Mouse (Mus musculus) MEL (cell line): ENCODE data around the gene Uggt2.

Source experiments
- BHLHE40 ChIP-seq: IDR thresholded peaks from 2 replicates; pipeline ENCODE4 v1.6.1; 2012; ENCODE audit warnings: low read depth, mild to moderate bottlenecking, inconsistent platforms, low read length, improper control_type of control experiment, borderline replicate concordance
- CHD2 ChIP-seq: IDR thresholded peaks from 2 replicates; pipeline ENCODE4 v1.6.1; 2011; ENCODE audit warnings: low read length, improper control_type of control experiment
- CTCF ChIP-seq, 3 experiments: IDR thresholded peaks in 2 of 3; conservative IDR thresholded peaks in 1 of 3; 2 replicates each; pipeline ENCODE4 v1.5.1; 2011 to 2012; ENCODE audit warnings: low read length in 3 of 3, low read depth in 2 of 3, mild to moderate bottlenecking in 2 of 3, improper control_type of control experiment in 1 of 3, inconsistent platforms in 1 of 3, mixed read lengths in 1 of 3, moderate library complexity in 1 of 3; ENCODE audit not compliant: control insufficient read depth in 1 of 3, insufficient read depth in 1 of 3, poor library complexity in 1 of 3, severe bottlenecking in 1 of 3
- EP300 ChIP-seq, 2 experiments: IDR thresholded peaks; 2 replicates each; pipeline ENCODE4 v1.6.1; 2011; ENCODE audit warnings: improper control_type of control experiment in 2 of 2, low read length in 2 of 2, low read depth in 1 of 2, mild to moderate bottlenecking in 1 of 2
- GABPA ChIP-seq: IDR thresholded peaks from 2 replicates; pipeline ENCODE4 v1.6.1; 2012; ENCODE audit warnings: low read depth, mild to moderate bottlenecking, inconsistent platforms, low read length, improper control_type of control experiment, moderate library complexity
- GATA1 ChIP-seq: IDR thresholded peaks from 2 replicates; pipeline ENCODE4 v1.6.1; 2011; ENCODE audit warnings: low read depth, low read length, improper control_type of control experiment
- MAFK ChIP-seq: IDR thresholded peaks from 2 replicates; pipeline ENCODE4 v1.6.1; 2011; ENCODE audit warnings: low read depth, mild to moderate bottlenecking, low read length, improper control_type of control experiment, borderline replicate concordance
- MXI1 ChIP-seq: IDR thresholded peaks from 2 replicates; pipeline ENCODE4 v1.6.1; 2011; ENCODE audit warnings: mild to moderate bottlenecking, low read depth, low read length, improper control_type of control experiment
- NELFE ChIP-seq: IDR thresholded peaks from 2 replicates; pipeline ENCODE4 v1.6.1; 2011; ENCODE audit warnings: low read depth, low read length, improper control_type of control experiment
- POLR2A ChIP-seq, 2 experiments: IDR thresholded peaks; 2 replicates each; pipeline ENCODE4 v1.6.1; 2011 to 2012; ENCODE audit warnings: low read length in 2 of 2, mild to moderate bottlenecking in 2 of 2, control low read depth in 1 of 2, improper control_type of control experiment in 1 of 2, low read depth in 1 of 2, moderate library complexity in 1 of 2; ENCODE audit not compliant: control insufficient read depth in 1 of 2, insufficient read depth in 1 of 2, poor library complexity in 1 of 2
- RAD21 ChIP-seq: IDR thresholded peaks from 2 replicates; pipeline ENCODE4 v1.6.1; 2011; ENCODE audit warnings: mild to moderate bottlenecking, low read depth, low read length, improper control_type of control experiment
- RCOR1 ChIP-seq: IDR thresholded peaks from 2 replicates; pipeline ENCODE4 v1.6.1; 2012; ENCODE audit warnings: low read depth, mild to moderate bottlenecking, inconsistent platforms, low read length, improper control_type of control experiment
- SMC3 ChIP-seq: IDR thresholded peaks from 2 replicates; pipeline ENCODE4 v1.6.1; 2011; ENCODE audit warnings: low read depth, low read length, improper control_type of control experiment
- UBTF ChIP-seq: IDR thresholded peaks from 2 replicates; pipeline ENCODE4 v1.6.1; 2012; ENCODE audit warnings: low read depth, mild to moderate bottlenecking, inconsistent platforms, low read length, improper control_type of control experiment, moderate library complexity, borderline replicate concordance; ENCODE audit not compliant: insufficient read depth

- TF ChIP-seq EP300 (IDR thresholded peaks at IDR 0.05; ENCODE audit: low read depth in 1 of 2, low read length in 2 of 2) (no peak), BHLHE40 (no peak), GABPA (no peak), CTCF (IDR thresholded peaks at IDR 0.05 in 2 of 3, conservative IDR thresholded peaks at IDR 0.05 in 1 of 3; ENCODE audit: control insufficient read depth in 1 of 3, insufficient read depth in 1 of 3, low read depth in 2 of 3, low read length in 3 of 3, poor library complexity in 1 of 3, severe bottlenecking in 1 of 3) (peak; percentile 33 to 69 (median 68)), GATA1 (no peak), RAD21 (peak; percentile 76), POLR2A (IDR thresholded peaks at IDR 0.05; ENCODE audit: control insufficient read depth in 1 of 2, insufficient read depth in 1 of 2, low read depth in 1 of 2, low read length in 2 of 2, poor library complexity in 1 of 2) (no peak), MAFK (no peak), CHD2 (no peak), UBTF (no peak), MXI1 (no peak), NELFE (no peak), RCOR1 (no peak), SMC3 (peak; percentile 69)
Observed at GRCm38 (mm10) chr14:119040253-119040652, 59.0 kb downstream of the Uggt2 start.
